Mouse (Mus musculus) megakaryocyte progenitor cell, adult 5-6 weeks (primary cell): ENCODE measurements around the gene Coro7. TPM values are rescaled to one million over a fixed set of nuclear protein-coding genes. Genes with fewer than 3 reads are reported as not detected.
"Not testable (repeated sequence)": the region's sequence is repeated elsewhere in the genome, so short reads cannot be mapped to it uniquely, and the experiment has no call there.

ENCODE experiments used
- ATAC-seq: replicated peaks from 2 replicates; pipeline ENCODE4 v1.8.0; 2016; ENCODE audit warnings: mild to moderate bottlenecking, moderate TSS enrichment, inconsistent platforms; ENCODE audit not compliant: poor library complexity
- total RNA-seq, 2 experiments: library from RNA; stranded (forward) in 1 of 2; stranded (reverse) in 1 of 2; fragments of 157-497, 149-512 nt in 1 of 2; fragments of 200-1000 nt in 1 of 2; gene quantifications; 2 replicates each; pipeline versions ENCODE4 v1.2.3 to v1.2.4; 2015 to 2017

Coro7 gene
- 62.1 and 67.0 TPM in 2 replicates for total RNA-seq (2015)
- total RNA-seq (2017), result 34.1 and 40.2 TPM in 2 replicates

DNA sequence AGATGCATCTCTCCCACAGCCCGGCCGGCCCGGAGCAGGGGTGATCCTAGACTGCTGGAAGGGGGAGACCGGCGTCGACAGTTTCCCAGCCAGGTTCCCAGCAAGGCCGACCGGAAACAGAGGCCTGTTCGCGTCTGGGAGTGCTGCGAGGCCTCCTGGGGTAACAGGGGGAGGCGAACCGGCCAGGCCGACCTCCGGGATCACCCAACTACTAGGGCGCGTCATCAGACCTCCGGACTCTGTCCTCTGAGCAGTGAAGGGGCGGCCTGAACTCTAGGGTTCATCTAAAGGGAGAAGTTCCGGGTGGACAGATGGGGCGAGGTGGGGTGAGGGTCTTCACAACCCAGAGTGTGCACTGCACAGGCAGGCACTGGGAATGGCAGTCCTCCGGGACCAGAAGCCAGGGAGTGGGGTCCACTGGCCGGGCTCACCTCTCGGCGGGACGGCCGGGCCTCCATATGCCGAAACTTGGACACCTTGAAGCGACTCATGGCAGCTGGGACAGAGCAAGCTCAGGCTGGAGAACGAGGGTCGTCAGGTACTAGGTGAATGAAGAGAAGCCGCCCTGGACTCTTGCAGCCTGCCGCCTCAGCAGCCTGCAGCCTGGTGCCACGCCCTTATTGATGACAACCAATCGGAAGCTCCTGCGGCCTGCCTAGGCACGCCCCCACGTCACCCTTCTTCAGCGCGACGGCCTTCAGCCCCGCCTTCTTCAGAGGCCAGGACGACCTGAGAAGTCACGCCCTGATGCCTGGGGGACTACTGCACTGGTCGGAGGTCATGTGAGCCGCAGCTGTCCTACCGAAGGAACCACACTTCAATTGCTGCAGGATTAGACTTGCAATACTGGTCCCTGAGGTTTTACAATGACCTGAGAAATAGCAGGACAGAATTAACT is at the start of gene Coro7:
Gene Coro7, minus strand, starts transcription at position 657 of the 898 bp plus-strand sequence.
- peak; percentile 79 for ATAC-seq

DNA sequence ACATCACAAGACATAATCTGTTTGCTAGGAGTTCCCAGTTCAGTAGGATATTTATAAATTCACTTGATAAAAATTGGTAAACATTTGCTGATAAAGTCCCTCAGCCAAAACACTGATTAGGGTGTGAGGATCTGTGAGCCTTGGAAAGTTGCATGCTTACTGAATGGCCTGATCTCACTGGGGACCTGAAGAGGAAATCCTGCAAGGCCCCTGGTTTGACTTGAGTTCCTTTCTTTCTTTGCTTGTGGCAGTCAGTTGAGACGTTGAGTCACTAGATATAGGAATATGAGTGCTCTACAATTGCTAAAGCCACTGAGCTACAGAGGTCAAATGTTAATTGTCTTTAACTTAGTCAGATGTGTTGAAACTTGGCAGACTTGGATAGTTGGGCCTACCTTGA is 48.4 kb upstream of the Coro7 start:
- ATAC-seq, result no peak

DNA sequence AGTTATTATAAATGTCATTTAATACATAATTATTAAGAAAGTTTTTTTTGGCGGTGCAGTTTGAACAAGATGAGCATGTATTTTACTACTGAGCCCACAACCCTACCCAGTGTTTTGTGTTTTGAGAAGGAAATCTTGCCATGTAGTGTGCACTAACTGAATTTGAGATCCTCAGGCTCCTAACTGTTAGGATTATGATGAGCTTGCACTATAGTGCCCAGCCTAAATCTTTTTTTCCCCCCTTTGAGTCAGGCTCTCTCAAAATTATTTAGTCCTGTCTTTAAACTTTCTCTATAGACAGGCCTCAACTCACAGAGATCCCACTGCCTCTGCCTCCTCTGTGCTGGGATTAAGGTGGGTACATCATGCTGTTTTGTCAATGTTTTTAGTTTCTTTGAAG is 47.9 kb upstream of the Coro7 start:
- no peak for ATAC-seq

DNA sequence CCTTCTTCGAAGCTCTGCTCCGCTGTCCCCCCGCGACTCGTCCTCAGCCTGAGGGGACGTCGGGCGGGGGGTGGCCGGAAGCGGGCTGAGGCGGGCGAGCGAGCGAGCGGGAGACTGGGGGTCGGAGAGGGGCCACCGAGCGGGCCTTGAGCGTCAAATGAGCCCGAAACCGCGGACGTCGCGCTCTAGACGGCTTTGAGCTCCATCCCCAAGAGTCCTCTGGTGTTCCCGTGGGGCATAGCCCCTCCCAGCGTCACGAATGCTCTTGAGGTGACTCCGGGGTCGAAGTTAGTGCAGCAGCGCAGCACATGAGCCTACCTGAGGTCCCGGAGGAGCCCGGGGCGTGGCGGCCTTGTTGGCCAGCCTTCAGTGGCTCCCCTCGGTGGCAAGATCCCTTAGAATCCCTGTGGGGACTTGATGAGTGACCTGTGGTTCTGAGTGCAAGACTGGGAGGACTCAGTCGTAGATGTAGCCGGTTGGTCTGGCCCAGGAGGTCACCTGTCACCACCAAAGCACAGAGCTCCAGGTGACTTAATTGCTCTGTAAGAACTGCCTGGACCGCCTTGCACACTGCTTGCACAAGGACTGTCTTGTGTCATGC is 47.1 kb upstream of the Coro7 start:
- ATAC-seq, result peak; percentile 17

DNA sequence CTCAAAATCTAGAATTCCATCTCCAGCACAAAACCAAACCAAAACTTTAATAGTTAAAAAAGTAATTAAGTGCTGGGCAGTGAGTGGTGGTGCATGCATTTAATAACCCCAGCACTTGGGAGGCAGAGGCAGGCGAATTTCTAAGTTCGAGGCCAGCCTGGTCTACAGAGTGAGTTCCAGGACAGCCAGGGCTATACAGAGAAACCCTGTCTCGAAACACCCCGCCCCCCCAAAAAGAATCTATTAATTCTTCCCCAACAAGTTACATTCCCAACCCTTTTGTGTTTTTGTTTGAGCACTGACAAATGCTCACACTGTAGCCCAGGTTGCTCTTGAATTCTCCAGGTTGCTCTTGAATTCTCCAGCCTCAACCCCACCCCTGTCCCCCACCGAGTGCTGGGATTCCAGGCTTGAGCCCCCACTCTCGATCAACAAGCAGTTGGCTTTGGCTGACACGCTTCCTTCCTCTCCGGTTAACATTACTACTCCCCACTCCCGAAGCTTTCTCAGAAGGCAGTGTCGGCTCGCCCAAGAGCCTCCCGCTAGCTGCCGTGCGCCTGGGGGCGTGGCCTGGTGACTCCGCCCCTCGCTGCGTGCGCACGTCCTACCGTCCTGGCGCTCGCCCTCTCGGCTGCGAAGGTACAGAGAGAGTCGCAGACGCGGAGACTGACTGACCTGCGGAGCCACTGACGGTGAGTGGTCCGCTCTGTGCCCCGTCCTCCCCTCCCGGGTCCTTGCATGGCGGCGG is 46.4 kb upstream of the Coro7 start, which contains the start of gene Hmox2:
Gene Hmox2, plus strand, starts transcription at position 582 of the 748 bp plus-strand sequence.
- peak; percentile 88 for ATAC-seq

DNA sequence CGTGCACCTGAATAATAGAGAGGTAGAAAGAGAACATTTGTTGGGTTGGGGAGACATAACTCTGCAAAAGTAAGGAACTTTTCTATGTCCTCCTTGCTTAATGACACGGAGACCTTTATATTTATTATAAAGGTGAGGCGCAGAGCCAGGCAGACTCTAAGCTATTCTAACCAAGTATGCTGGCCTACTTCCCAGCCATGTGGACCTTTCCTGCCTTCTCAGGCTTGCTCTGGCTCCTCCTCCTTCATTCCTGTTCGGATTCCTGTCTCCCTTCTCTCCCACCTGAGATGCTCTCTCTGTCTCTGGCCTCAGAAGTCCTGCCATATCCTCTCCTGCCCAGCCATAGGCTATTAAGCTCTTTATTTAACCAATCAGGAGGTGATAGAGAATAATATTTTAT is 45.7 kb upstream of the Coro7 start:
- no peak for ATAC-seq

DNA sequence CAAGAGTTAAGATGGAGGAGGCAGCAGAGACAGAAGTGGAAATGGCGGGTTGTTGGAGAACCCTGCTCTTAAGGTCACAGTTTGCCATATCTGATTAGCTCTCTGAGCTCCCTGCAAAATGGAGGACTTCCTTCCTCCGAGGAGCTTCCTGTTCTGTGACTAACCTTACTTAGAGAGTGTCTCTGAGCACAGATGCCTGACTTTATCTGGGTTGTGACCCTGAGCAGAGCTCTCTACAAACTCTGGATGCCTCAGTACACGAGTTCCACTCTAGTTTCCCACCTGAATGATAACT is 43.3 kb upstream of the Coro7 start:
- peak; percentile 7; the same call in 1 of the 2 replicates for ATAC-seq

DNA sequence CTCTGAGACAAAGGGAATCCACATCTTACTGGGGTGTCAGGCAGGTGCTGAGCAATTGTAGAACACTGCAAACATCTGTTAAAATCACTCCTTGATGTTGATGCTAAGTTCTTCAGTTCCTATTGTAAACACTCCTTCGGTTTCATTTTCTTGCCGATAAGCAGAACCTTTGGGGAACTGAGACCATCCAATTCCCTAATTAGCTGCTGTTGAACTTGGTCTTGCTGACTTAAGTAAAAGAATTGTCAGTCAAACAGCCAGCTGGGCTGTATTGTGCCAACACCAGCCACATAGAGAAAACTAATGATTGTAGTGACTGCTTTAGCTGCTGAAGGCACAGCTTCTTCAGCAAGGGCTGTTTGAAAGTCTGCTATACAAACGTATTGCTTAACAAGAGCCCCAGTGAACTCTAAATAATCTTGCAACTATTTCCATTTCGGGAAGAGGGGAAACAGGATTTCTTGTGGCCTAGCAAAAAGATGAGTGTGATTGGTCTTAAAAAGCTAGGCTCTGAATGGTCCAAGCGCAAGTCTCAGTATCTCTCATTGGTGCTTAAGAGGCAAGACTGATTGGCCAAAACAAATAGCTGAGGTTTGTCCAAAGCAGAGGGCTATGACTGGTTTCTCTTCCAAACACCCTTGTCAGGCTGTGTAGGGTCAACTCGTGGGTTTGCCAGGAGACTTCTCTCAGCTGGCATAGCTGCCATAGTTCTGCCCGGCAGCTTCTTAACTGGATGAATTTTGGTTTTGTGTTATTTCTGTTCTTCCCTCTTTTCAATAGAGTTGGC is 42.7 kb upstream of the Coro7 start:
- ATAC-seq, result 0 out of 2 replicates have a peak, but pooled peaks have one; percentile 1

DNA sequence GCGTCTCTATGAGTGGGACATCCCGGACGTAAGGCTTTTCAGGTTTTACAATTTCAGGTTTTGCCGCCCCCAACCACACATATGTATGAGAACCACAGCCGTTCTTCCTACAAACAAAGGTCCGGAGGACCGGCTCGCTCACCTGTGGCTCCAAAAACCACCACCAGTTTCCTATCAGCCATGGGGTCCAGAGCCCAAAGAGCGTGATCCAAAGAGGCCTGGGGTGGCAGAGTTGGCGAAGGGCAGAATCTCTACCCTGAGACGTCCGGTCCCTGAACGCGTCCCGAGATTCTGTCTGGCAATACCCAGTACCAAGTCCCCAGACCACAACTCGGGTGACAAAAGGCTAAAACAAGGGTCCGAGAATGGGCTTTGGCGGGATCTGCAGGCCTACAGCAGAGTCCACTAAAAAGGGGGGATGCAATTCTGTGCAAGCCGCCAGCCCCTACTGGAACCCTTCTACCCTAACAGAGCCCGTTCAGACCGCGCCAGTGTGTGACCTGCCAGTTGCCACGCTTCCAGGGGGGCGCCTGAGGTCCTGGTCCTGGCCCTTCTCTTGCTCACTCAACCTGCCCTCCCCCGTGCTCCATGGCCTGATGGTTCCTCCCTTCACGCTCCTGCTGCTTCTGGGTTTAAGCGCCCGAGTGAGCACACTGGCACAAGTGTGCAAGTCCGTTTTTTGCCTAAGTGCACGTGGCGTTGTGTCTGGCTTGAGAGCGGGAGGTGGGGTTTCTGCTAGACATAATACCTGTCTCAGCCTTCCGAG is 39.4 kb upstream of the Coro7 start, which contains the start of gene Nmral1:
Gene Nmral1, minus strand, starts transcription at position 604 of the 766 bp plus-strand sequence.
- peak; percentile 88 for ATAC-seq

DNA sequence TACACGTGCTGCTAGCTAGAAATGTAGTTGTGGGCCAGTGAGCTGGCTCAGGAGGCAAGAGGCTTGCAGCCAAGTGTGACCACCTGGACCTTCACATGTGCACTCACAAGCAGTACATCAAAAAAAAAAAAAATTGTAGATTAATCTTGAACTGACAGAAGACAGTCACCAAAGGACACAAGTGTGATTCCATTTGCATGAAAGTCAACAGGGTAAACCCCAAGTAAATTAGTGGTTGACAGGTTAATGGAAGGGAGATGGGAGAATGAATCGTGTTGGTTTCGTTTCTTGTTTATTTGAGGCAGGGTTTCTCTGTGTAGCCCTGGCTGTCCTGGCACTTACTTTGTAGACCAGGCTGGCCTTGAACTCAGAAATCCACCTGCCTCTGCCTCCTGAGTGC is 38.3 kb upstream of the Coro7 start:
- ATAC-seq, result no peak

DNA sequence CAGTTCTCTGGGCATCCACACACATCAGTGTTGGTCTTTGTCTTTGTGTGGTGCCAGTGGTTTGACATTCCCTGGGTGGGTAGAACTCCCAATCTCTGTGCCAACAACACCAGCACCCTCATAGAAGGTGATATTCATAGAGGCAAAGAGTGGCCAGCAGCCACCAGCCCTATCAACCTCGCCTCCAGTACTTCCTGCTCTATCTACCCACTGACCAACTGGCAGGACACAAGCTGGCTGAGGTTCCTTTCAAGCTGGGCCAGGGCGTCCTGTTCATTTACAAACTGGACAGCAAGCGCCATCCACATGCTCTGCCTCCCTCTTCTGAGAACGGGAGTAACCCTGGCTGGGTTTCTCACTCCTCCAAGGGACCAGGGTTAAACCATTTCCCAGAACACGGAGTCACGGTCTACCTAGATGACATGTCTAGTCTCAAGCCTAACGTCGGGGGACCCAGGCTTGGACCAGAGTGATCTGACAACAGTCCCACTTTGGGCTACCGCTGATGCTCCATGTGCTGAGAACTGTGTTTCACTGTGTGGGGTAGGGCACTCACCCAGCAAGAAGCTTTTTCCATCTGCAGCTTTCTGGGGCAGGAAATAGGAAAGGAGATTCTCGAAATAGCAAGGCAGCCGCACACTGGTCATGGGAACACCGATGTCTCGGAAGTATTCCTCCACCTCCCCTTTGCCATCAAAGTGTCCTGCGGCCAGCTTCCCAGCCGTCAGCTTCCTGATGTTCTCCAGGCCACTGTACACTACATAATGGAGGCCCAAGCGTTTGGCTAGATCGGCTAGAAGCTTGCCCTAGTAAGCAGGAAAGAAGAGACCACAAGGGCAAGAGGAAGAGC is 34.5 kb upstream of the Coro7 start:
- ATAC-seq, result no peak

DNA sequence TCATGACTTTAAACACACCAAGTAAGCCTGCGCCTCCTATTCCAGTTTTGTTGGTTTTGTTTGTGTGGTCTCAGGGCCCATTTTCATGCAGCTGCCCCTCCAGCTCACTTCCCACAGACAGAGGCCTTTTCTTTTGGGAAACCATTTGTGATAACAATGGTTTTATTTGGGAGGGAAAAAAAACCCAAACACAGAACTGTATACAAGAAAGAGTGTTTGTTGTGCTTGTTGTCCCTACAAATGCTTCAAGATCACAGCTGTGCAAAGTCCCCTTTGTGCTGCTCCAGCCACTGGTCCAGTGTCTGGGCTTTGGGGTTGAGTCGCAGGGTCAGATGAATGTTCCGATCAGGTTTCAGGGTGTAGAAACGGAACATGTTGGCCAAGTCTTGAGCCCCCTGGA is 31.6 kb upstream of the Coro7 start:
- no peak for ATAC-seq

DNA sequence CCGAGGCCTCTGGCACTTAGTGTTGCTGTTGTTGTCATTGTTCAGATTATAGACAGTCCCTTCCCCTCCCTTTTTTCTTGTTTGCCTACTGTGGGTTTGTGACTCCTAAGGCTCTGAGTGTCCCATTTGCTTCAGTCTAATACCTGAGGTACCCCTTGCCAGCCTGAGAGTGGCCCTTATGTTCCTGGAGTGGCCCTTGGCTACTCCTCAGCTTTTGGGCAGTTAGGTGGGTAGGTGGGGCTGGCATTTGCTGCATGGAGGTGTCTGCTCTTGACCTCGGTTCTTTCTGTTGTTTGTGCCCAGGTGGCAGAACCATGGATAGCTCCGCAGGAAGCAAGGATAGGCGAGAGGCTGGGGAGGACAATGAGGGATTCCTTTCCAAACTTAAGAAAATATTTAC is 26.0 kb upstream of the Coro7 start:
- no peak for ATAC-seq

DNA sequence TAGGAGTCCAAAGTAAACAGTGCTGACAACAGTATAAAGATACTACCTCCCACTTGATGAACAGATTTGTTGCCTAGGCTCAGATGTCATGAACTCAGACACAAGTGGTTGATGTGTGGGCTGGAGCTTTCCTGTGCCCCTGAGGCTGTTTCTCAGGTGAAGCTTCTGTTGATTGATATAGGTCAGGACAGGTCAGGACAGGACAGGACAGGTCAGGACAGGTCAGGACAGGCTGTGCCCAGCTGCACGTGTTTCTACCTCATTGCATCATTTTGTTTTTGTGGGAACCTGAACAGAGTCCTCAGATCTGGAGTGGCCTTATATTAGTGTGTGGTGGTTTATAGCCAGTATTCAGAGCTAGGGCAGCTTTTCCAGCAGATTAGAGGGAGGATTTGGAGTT is 23.1 kb upstream of the Coro7 start:
- no peak for ATAC-seq

DNA sequence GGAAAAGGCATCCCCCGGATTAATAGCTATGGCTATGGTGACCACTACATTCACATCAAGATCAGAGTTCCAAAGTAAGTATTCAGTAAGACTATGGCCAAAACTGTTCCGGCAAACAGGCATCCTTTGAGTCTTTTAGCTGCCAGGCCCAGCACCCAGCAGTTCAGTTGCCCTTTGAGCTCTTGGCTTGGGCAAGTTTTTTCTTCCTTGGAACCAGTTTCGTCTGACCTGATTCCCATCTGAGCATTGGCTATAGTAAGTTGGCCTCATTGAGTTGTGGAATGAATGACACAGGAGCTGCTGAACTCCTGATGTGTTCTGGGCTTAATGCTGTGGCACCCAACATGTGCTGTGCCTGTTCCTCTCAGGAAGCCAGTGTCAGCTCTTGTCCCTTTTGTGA is 21.6 kb upstream of the Coro7 start:
- no peak for ATAC-seq

DNA sequence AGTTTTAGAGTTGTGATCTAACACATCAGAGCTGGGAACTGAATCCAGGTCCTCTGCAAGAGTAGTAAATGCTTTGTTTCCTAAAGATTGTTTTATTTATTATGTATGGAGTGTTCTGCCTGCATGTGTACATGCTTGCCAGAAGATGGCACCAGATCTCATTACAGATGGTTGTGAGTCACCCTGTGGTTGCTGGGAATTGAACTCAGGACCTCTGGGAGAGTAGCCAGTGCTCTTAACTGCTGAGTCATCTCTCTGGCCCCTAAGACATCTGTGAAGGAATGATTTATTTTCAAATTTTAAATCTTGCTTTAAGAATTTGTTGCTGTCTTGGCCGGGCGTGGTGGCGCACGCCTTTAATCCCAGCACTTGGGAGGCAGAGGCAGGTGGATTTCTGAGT is 9.8 kb upstream of the Coro7 start:
- ATAC-seq, result not testable (repeated sequence)

DNA sequence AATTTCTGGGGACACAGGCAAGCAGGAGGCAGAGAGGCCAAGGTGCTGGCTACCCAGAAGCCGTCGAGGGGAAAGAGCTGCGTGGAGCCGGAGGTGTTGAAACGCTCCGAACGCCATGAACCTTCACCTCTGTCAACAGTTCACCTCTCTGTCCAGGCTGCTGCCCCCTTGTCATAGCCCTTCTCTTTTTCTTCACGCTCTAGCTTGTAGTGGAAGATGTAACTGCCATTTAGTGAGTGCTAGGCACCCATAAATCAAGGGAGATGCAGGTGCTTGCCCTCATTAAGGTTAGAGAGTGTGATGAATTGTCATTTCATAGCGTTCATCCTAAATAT is 4.8 kb upstream of the Coro7 start:
- no peak for ATAC-seq

DNA sequence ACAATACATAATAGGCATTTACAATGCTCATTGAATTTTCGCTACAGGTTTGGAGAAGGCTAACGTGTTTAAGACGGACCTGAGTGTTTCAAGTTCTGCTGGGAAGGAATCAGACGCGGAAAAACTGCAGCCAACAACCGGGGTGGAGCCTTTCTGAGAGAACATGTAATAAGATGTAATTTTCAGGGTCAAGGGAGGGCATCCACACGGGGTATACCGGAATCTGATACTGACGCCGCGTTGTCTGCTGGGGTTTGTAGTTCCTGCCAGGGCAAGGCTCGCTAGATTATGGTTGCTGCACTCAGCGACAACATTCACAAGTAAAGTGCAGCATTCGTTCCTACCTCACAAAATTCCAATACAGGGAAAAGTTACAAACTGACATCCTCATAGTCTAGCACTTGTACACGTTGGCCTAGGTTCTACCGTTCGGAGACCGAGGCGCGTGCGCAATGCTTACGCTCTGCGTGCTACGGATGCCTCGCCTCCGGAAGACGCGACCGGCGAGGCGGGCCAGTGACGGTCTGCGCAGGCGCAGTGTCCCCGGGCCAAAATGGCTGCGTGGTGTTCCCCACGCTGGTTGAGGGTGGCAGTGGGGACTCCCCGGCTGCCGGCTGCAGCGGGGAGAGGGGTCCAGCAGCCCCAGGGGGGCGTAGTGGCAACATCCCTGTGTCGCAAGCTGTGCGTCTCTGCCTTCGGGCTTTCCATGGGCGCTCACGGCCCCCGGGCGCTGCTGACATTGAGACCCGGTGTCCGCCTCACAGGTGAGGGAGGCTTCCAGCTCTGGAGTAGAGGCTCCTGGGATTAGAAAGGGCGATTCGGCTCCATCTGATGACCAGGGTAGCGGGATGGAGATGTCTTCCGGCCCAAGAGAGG is 4.2 kb upstream of the Coro7 start:
- ATAC-seq, result peak; percentile 67
